Mouse (Mus musculus) T-cell, adult 2 months (primary cell): ENCODE results near the gene Lypd6.

Experiments used
- DNase-seq: peaks from one replicate; pipeline ENCODE4 v3.0.0; 2022; ENCODE audit warnings: low spot score

Gene Lypd6

DNA sequence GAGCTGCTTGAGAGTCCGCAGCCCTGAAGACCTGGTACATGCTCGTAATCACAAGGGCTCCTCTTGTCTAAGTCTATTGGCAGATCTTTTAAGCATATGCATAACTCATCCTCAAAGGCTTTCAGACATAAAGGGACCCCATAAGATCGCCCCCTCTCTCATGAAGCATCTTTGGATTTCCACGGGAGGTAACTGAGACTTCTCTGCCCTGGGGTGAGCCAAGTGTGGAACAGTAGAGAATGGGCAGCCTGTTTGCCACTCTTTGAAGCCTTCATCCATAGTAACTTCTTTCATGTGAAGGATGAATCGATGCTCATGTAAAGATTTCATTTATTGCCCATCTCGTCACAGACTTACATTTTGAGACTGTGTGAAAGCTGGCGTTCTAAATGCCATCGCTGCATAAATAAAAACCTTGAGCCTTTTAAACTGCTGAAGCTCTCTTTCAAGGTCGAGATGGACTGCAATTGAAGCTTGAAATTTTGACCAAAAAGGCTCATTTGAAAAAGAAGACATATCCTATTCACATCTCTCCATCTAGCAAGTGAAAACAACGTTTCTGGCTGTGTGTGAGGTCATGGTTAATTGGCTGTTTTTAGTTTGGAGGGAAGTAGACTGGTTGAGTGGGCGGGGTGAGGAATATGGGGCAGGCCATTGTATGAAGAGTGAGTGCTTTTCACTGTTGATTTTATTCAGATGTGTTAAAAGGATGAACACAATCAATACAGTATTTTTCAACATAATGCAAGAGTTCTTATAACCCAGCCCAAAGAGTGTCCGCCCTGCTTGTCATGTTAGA lies 107.7 kb downstream of the Lypd6 start:
- DNase-seq = no peak

DNA sequence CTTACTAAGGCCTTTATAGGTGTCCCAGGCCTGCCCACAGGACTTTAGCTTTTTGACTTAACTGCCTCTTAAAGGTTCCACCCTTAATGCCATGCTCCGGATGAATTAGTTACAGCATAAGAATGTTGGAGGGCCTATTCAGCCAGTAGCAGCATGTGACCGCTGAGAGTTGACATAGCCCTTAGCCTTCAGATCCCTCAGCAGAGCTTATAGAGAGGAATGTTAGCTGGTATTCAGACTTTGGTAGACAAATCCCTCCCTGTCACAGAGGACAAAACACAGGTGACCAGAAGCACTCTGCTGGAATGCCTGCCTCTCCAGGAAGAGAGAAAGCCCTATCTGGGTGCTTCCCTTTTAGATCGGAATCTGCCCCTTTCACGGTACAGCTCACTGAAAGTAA lies 109.5 kb downstream of the Lypd6 start:
- no peak for DNase-seq

DNA sequence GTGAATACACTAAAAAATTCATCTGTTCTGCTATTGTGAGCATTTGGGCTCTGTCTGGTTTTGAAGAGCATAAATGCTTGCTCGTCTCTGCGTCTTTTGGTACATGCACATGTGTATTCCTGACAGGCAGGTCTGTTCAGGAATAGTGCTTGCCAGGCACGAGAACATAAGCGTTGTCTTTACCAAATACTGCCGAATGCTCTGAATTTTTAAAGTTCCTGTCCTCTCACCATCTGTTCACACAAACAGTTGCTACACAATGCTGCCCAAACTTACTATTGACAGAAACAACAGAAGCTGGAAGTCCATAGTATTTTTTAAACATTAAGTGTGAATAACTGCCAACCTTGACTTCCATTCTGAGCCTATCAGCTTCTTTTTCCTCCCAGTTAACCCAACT lies 112.9 kb downstream of the Lypd6 start:
- no peak for DNase-seq

DNA sequence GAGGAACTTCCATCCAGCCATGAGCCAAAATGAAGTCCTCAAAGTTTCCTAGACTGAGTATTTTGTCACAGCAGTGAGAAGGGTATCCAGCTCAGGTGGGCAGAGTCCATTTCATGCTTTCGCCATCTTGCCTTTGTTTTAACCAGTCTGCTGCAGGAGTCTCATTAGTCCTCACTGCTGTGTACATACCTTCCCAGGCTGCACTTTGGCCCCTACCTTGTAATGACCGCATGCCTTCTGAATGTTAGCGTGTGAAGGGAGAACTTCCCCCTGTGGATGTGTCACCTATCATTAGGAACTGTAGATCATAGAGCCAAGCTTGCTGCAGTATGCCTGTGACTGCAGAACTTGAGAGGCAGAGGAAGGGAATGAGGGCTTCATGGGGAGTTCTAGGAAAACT lies 114.2 kb downstream of the Lypd6 start:
- no peak for DNase-seq

DNA sequence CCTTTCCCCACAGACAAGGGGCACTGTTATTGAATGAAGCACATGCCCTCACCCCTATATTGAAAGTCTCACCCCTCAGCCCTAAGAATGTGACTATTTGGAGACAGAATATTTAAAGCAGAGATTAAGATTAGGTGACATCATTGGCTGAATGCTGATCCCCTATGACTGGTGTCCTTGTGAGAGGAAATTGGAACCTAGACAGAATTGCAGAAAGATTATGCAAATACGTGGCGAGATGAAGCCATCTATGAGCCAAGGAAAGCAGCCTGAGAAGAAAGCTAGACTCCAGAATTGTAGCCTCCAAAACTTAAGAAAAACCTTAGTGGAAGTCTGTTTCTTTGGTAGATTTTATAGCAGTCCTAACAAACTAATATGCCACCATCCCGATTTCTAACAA lies 115.1 kb downstream of the Lypd6 start:
- DNase-seq = no peak

DNA sequence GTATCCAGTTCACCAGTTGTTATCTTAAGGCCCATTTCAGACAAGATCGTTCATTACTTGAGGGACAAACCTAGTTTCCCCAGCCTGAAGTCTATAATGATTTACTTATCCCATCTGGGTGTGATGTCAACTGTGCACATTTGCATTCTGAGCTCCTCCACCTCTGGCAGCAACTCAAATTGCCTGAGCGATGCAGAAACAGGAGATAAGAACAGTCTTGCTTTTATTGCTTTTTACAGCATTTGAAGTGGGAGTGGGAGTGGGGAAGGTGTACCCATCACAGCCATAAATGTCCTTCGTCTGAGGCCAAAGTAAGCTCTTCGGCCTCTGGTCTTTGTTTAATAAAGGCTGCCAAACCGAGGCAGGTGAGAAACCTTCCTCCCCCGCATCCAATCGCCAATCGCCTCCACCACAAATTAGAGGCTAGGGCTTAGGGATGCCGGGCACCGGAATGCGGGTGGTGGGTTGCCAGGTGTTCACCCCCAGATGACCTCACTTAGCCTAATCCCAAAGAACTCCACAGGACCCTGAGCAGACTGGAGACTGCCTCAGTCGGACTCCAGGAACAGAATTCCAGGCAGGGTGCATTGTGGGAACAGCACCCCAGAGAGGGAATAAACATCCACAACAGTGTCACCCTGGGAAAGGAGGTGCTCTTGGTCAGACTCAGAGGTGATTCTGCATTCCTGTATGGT lies 120.6 kb downstream of the Lypd6 start:
- DNase-seq = no peak

DNA sequence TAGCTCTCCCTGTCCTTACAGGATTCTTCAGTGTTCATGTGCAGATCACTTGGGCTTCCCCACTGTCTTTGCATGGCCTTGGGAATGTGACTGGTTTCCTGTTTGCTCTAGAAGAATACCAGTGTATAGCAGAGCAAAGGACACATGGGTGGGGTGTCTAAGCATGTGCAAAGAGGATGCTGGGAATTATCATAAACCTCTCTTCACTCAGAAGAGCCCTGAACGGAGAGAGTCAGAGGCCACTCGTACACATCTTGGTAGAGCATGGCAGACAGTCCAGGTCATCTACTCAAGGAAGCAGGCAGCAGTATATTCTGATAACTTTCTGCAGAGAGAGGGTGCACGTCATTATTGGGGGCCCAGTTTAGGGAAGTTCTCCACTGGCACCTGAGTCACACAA lies 122.6 kb downstream of the Lypd6 start:
- DNase-seq = no peak

DNA sequence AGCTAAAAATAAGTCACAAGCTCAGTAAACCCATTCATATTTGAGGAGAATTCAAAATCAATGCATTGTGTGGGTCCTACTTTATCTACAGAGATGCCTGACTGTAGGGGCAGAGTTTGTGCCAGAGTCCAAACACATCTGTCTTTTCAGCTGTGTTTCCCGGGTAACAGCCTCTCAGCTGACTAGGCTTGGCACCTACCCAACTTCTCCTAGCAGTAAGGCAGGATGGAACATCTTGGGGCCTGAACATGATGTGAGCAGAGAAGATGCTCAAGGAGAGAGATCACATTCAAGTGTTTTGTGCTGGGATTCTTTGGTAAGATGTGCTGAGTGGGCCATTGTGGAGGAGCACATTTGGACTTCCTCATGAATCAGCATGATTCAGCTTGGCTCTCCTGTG lies 130.5 kb downstream of the Lypd6 start:
- no peak for DNase-seq

DNA sequence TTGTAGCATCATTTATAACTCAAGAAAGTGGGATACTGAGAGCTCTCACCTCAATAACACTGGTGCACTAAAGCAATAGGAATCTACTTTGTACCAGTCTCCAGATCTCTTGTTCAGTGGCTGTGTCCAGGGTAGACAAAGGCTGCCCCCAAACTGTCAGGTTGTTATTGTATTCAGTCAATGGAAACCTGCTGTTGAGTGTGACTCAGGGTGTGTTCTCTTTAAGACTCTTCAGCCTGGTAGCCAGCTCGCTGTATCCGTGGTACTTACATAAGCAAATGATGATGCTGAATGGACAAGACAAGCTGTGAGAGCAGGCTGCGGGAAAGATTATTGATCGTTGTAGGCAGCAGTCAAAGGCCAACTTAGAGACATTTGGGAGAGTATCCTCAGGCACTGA lies 131.6 kb downstream of the Lypd6 start:
- no peak for DNase-seq

DNA sequence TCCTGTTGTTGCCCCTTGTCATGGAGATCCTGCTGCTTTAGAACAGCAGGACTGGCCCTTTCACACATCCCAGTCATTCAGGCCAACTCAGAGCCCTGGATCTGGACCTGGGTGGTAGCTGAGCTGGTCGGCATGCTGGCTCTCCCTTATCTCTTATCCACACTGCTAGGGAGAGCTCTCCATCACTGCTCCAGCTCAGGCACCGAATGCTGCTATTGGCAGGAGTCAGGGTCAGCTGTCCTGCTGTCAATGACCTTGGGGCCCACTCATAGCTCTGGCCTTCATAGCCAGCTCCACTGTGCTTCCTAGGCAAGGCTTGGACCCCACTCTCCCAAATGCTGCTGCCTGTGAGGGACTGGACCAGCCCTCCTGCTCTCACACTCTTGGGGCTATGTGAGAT lies 134.3 kb downstream of the Lypd6 start:
- no peak for DNase-seq

DNA sequence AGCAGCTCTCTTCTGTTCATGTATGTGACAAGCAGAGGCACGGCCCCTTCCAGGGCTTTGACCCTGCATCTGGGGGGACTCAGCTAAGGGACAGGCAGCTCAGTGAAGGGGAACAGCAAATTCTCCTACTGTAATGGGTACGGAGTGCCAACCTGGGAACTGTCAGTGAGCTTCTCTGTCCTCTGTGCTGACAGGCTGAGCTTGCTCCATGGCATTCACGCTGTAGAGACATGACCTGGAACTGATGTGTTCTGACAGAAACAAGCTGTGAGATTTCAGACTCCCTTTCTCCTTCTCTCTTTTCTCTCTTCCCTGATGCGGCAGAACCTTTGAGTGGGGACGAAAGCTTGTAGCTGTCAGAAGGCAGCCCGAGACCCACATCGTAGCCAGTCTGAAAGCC lies 154.3 kb downstream of the Lypd6 start:
- DNase-seq = no peak

DNA sequence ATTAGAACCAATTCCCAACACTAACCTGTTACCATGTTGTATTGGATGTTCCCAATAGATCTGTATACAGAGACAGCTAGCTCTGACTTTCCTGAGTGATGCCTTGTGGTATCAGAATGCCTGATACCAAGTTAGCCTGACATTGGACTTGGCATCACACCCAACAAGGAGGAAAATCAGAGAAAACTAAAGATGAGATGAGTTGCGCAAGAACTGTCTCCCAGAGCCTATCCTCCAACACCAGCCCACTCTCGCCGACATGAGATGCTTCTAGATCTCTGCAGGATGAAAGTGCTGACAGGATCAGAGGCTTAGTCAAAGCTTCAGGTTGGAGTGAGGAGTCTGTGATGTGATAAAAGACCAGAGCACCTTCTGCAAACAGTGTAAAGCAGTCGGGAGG lies 158.8 kb downstream of the Lypd6 start:
- no peak for DNase-seq

DNA sequence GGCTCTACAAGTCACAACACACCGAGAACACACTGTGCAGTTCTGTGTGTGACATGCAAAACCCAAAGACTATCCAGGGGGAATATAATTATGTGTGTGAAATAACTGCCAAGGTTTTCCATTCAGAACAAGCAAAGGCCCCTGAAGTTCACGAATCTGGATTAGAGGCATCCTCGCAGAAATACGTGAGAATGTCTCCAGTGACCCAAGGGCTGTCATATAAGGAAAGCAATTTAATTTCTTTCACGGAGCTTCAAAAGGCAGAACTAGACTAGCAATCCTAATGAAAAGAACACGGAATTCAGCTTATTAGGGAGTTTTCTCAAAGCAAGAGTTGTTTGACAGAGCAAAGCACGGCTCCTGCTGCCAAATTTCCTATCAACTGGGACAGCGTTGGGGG lies 167.3 kb downstream of the Lypd6 start:
- DNase-seq = no peak
